Mouse (Mus musculus) kidney, embryonic 16.5 days (tissue): ENCODE data around the gene St3gal2. TPM values are rescaled to one million over a fixed set of nuclear protein-coding genes. Genes with fewer than 3 reads are reported as not detected.
A peak's percentile ranks its signal among the peaks of the same experiment; 100 is the strongest.
"Not testable (repeated sequence)": the region's sequence is repeated elsewhere in the genome, so short reads cannot be mapped to it uniquely, and the experiment has no call there.

ENCODE experiments used
- ATAC-seq: fragments of 200-750 bp; cut with Nextera tagmentation; 2 replicates; pipeline ENCODE4 v1.8.0; 2017; ENCODE audit warnings: moderate TSS enrichment; ENCODE audit not compliant: low FRiP score, low TSS enrichment
- H3K27ac ChIP-seq: fragments of 300-500 bp; sonication (generic); 2 replicates; pipeline ENCODE4 v1.5.1; 2014; ENCODE audit warnings: low read length
- H3K27me3 ChIP-seq: fragments of 300-500 bp; sonication (generic); 2 replicates; pipeline ENCODE4 v1.6.1; 2014; ENCODE audit warnings: low read length, control low read depth, mixed read lengths; ENCODE audit not compliant: insufficient read depth
- H3K36me3 ChIP-seq: fragments of 300-500 bp; sonication (generic); 2 replicates; pipeline ENCODE4 v1.6.1; 2014; ENCODE audit warnings: low read length, control low read depth, mixed read lengths; ENCODE audit not compliant: insufficient read depth
- H3K4me1 ChIP-seq: fragments of 300-500 bp; sonication (generic); 2 replicates; pipeline ENCODE4 v1.6.1; 2014; ENCODE audit warnings: low read length, control low read depth, mixed read lengths; ENCODE audit not compliant: insufficient read depth
- H3K4me2 ChIP-seq: fragments of 300-500 bp; sonication (generic); replicated peaks from 2 replicates; pipeline ENCODE4 v1.6.1; 2014; ENCODE audit warnings: low read depth, low read length
- H3K4me3 ChIP-seq: fragments of 300-500 bp; sonication (generic); 2 replicates; pipeline ENCODE4 v1.5.1; 2014; ENCODE audit warnings: mild to moderate bottlenecking, low read length
- H3K9ac ChIP-seq: fragments of 300-500 bp; sonication (generic); replicated peaks from 2 replicates; pipeline ENCODE4 v1.6.1; 2014; ENCODE audit warnings: low read length
- H3K9me3 ChIP-seq: fragments of 300-500 bp; sonication (generic); 2 replicates; pipeline ENCODE4 v1.6.1; 2016; ENCODE audit warnings: low read length, control low read depth
- WGBS: fragments of 180-500 bp; shearing (Covaris S2); extraction: QIAGEN DNeasy Blood & Tissue Kit; methylation state at CpG from one replicate; pipeline ENCODE4 v1.1.7; 2014; 5-methylcytosine and 5-hydroxymethylcytosine counted together
- polyA plus RNA-seq: library from polyadenylated mRNA; unstranded; fragments of >200 nt; fragmentation: Nextera tagmentation; extraction: Ambion mirVana; gene quantifications from 2 replicates; pipeline ENCODE4 v1.2.1, GENCODE M21; 2015

St3gal2 gene
- polyA plus RNA-seq, 1 experiment from 2014 or later: 25.1 TPM

- Histone ChIP-seq H3K27me3 (no peaks in the 10 kb centered on the region), H3K4me3 (no peak overlapping the region), H3K36me3 (no peaks in the 10 kb centered on the region), H3K9ac (no peak overlapping the region), H3K4me2 (no peak overlapping the region), H3K27ac (no peak overlapping the region), H3K9me3 (no peaks in the 10 kb centered on the region), H3K4me1 (peaks cover 21% of the 10 kb centered on the region)
- no peak for ATAC-seq
- WGBS: 66% methylated on average over 8 of the region's 8 CpGs
Observed at GRCm38 (mm10) chr8:110925691-110926140, 6.0 kb downstream of the St3gal2 start.

GRCm38 (mm10) chr8:110926690-110927089, 7.0 kb downstream of the St3gal2 start:
- Histone ChIP-seq H3K4me3 (no peak overlapping the region), H3K36me3 (no peaks in the 10 kb centered on the region), H3K27ac (no peak overlapping the region), H3K9ac (no peak overlapping the region), H3K4me2 (no peak overlapping the region), H3K4me1 (peaks cover 16% of the 10 kb centered on the region), H3K27me3 (no peaks in the 10 kb centered on the region), H3K9me3 (no peaks in the 10 kb centered on the region)
- no peak for ATAC-seq
- WGBS: 46% methylated on average over 5 of the region's 5 CpGs

DNA sequence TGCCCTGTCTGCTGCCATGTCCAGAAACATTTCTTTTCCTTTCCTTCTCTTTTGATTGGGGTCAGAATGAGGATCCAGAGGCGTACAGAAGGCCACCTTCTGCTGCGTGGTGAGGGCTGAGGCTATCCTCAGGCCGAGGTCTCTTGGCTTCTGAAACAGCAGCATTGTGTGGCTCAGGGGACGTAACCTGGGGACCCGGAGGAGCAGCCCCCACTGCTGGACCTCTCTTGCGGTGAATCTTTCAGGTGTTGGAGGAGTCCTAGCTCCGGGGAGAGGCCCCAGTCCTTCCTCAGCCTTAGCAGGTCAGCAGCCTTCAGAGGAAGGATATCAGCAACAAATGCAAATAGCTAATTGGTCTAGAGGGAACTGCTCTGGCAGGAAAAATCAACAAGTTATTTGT, 8.7 kb downstream of the St3gal2 start:
- Histone ChIP-seq H3K4me1 (peaks cover 15% of the 10 kb centered on the region), H3K36me3 (no peaks in the 10 kb centered on the region), H3K27ac (no peak overlapping the region), H3K27me3 (no peaks in the 10 kb centered on the region), H3K9ac (no peak overlapping the region), H3K4me2 (no peak overlapping the region), H3K4me3 (no peak overlapping the region), H3K9me3 (no peaks in the 10 kb centered on the region)
- no peak for ATAC-seq
- WGBS: 74% methylated on average over 7 of the region's 7 CpGs

DNA sequence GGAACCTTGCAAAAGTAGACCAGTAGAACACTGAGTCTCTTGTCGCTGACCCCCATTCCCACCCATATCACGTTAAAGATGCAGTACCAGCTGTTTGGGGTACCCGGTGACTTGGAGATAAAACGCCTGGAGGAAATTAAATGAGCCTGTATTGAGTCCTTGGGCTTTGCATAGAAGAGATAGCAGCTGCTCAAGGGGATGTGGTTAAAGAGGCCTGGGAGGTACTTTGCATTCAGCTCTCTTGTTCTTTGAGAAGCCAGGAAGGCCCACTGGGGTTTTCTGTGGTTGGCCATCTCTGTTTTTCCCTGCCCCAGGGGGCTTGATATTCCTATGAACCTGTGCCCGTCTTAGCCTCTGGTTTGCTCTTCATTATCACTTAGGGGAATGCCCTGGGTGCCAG, 9.3 kb downstream of the St3gal2 start:
- 77% methylated on average over 5 of the region's 5 CpGs for WGBS
- no peak for ATAC-seq
- no peaks in the 10 kb centered on the region for H3K36me3 ChIP-seq

GRCm38 (mm10) chr8:110929672-110930071, 9.9 kb downstream of the St3gal2 start:
- H3K4me2 ChIP-seq, H3K27ac ChIP-seq, ATAC-seq, H3K9me3 ChIP-seq, H3K27me3 ChIP-seq, H3K4me3 ChIP-seq, H3K36me3 ChIP-seq, H3K9ac ChIP-seq: not testable (repeated sequence)
- H3K4me1 ChIP-seq: peaks cover 15% of the 10 kb centered on the region
- WGBS: 94% methylated on average over 5 of the region's 8 CpGs

More for the DNA sequence above, 9.3 kb downstream of the St3gal2 start:
- no peak overlapping the region for H3K27ac ChIP-seq
- H3K27me3 ChIP-seq: no peaks in the 10 kb centered on the region
- peaks cover 15% of the 10 kb centered on the region for H3K4me1 ChIP-seq
- H3K4me2 ChIP-seq: no peak overlapping the region
- no peaks in the 10 kb centered on the region for H3K9me3 ChIP-seq
- H3K9ac ChIP-seq: no peak overlapping the region
- no peak overlapping the region for H3K4me3 ChIP-seq

- WGBS: 52% methylated on average over 12 of the region's 12 CpGs
- Histone ChIP-seq H3K4me3 (no peak overlapping the region), H3K9me3 (no peaks in the 10 kb centered on the region), H3K9ac (no peak overlapping the region), H3K27ac (0 out of 2 replicates have a peak overlapping the region, but pooled peaks have one; percentile 11), H3K27me3 (no peaks in the 10 kb centered on the region), H3K4me2 (no peak overlapping the region), H3K4me1 (peaks cover 15% of the 10 kb centered on the region), H3K36me3 (no peaks in the 10 kb centered on the region)
- peak; percentile 80 for ATAC-seq
Observed at GRCm38 (mm10) chr8:110931176-110931939, 11.6 kb downstream of the St3gal2 start.

GRCm38 (mm10) chr8:110932444-110932843, 12.7 kb downstream of the St3gal2 start:
- Histone ChIP-seq H3K9ac (no peak overlapping the region), H3K4me1 (peaks cover 9% of the 10 kb centered on the region), H3K4me3 (no peak overlapping the region), H3K9me3 (no peaks in the 10 kb centered on the region), H3K4me2 (no peak overlapping the region), H3K27ac (no peak overlapping the region), H3K36me3 (no peaks in the 10 kb centered on the region), H3K27me3 (no peaks in the 10 kb centered on the region)
- no peak for ATAC-seq
- 82% methylated on average over 3 of the region's 3 CpGs for WGBS

DNA sequence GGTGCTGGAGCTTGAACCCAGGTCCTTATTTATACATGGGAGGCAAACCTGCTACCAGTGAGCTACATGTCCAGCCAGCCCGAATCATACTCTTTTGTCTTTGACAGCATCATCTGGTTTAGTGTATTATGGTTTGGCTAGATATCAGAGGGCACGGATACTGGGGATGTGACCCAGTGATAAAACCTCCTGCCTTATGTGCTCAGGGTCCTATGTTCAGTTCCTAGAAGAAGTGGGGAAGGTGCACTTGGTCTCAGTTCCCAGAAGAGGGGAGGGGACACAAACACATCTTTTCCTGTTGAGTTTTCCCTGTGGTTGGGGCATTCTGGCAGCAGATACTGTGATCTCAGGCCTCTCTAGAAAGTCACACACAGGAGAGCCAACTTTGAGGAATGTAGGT, 13.6 kb downstream of the St3gal2 start:
- Histone ChIP-seq H3K4me2 (no peak overlapping the region), H3K9ac (no peak overlapping the region), H3K4me1 (peaks cover 10% of the 10 kb centered on the region), H3K36me3 (no peaks in the 10 kb centered on the region), H3K9me3 (no peaks in the 10 kb centered on the region), H3K27ac (no peak overlapping the region), H3K27me3 (no peaks in the 10 kb centered on the region), H3K4me3 (no peak overlapping the region)
- ATAC-seq: no peak
- 91% methylated on average over 2 of the region's 2 CpGs for WGBS

DNA sequence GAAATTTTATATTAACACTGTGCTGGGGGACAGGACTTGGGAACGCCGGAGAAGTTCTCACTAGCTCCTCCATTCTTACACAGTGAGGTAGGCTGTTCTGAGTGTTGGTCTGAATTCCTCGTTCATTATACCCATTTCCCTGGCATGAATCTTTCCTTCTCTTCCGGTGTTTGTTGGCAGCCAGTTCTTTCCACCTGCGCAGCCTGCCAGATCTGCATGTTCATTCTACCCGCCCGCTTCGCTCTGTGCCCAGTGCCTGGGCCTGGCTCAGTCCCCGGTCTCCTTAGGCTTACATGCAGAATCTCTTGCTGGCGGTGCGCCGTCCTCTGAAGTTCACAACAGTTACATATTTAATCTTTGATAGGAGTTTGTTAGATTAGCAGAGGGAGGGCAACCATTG, 16.5 kb downstream of the St3gal2 start:
- Histone ChIP-seq H3K36me3 (no peaks in the 10 kb centered on the region), H3K9me3 (no peaks in the 10 kb centered on the region), H3K27me3 (no peaks in the 10 kb centered on the region), H3K9ac (no peak overlapping the region), H3K4me2 (no peak overlapping the region), H3K4me1 (peaks cover 23% of the 10 kb centered on the region), H3K4me3 (no peak overlapping the region), H3K27ac (no peak overlapping the region)
- WGBS: 93% methylated on average over 12 of the region's 12 CpGs
- no peak for ATAC-seq

DNA sequence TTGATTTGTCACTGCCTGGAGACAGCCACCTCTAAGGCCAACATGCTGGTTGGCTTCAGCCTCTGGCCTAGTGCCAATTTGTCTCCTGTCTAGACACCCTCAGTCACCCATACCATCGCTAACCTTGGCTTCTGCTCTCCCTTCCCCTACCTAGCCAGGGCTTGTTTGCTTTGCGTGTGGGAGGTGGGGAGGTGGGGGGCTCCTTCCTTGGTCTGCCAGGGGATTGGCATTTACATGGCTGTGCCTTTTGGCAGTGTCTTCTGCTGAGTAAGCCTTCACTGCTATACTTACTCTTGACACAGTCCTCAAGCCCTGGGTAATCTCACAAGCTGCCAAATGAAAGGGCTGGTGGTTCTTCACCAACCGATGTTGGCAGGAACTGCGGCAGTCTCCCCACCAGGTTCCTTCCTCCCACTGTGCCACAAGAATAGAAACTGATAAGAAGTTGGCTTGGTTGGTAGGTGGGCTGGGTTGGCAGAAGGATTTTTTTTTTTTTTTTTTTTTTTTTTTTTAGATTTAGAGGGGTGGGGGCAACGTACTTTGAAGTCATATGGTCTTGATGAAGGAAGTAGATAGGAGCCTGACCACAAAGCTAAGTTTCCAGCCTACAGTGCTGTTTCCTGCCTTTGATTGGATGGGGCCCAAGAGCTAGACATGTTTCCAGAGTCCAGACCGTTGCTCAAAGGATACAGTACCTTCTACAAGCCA, 19.3 kb downstream of the St3gal2 start:
- Histone ChIP-seq H3K36me3 (no peaks in the 10 kb centered on the region), H3K4me2 (no peak overlapping the region), H3K9ac (no peak overlapping the region), H3K4me3 (no peak overlapping the region), H3K9me3 (no peaks in the 10 kb centered on the region), H3K27me3 (no peaks in the 10 kb centered on the region), H3K27ac (peak overlapping the region; percentile 29), H3K4me1 (peaks cover 25% of the 10 kb centered on the region)
- WGBS: 57% methylated on average over 6 of the region's 6 CpGs
- peak; percentile 66 for ATAC-seq
